Mouse (Mus musculus): ENCODE data around the gene Xylb.

The Xylb gene

GRCm38 (mm10) chr9:119357331-119358057 lies at the start of gene Xylb:
Gene Xylb (plus strand): TSS chr9:119357381.
- peak; percentile 86 for DNase-seq (ENCODE audit: low read depth, low spot score)

- no peak for DNase-seq (ENCODE audit: low read depth, low spot score)
Measured at GRCm38 (mm10) chr9:119309067-119309466, 48.1 kb upstream of the Xylb start.

GRCm38 (mm10) chr9:119313096-119313495 lies 44.1 kb upstream of the Xylb start:
- no peak for DNase-seq (ENCODE audit: low read depth, low spot score)

GRCm38 (mm10) chr9:119318891-119319290 lies 38.3 kb upstream of the Xylb start:
- peak; percentile 67 for DNase-seq (ENCODE audit: low read depth, low spot score)

- DNase-seq (ENCODE audit: low read depth, low spot score) = no peak
Measured at GRCm38 (mm10) chr9:119320446-119320845, 36.7 kb upstream of the Xylb start.

GRCm38 (mm10) chr9:119320946-119321345 lies 36.2 kb upstream of the Xylb start:
- peak; percentile 41 for DNase-seq (ENCODE audit: low read depth, low spot score)

GRCm38 (mm10) chr9:119321392-119322229 lies 35.6 kb upstream of the Xylb start:
- peak; percentile 55 for DNase-seq (ENCODE audit: low read depth, low spot score)

- peak; percentile 99 for DNase-seq (ENCODE audit: low read depth, low spot score)
Measured at GRCm38 (mm10) chr9:119322289-119323259, 34.6 kb upstream of the Xylb start, which contains the start of gene Oxsr1. Gene Oxsr1 (minus strand): TSS chr9:119322427.

- no peak for DNase-seq (ENCODE audit: low read depth, low spot score)
Measured at GRCm38 (mm10) chr9:119323260-119323645, 33.9 kb upstream of the Xylb start.

GRCm38 (mm10) chr9:119324130-119324529 lies 33.1 kb upstream of the Xylb start:
- DNase-seq (ENCODE audit: low read depth, low spot score) = no peak

- DNase-seq (ENCODE audit: low read depth, low spot score) = no peak
Measured at GRCm38 (mm10) chr9:119328488-119328887, 28.7 kb upstream of the Xylb start.

GRCm38 (mm10) chr9:119330186-119330963 lies 26.8 kb upstream of the Xylb start:
- no peak for DNase-seq (ENCODE audit: low read depth, low spot score)

- no peak for DNase-seq (ENCODE audit: low read depth, low spot score)
Measured at GRCm38 (mm10) chr9:119334324-119334723, 22.9 kb upstream of the Xylb start.

- DNase-seq (ENCODE audit: low read depth, low spot score) = no peak
Measured at GRCm38 (mm10) chr9:119334834-119335233, 22.3 kb upstream of the Xylb start.

GRCm38 (mm10) chr9:119335571-119335970 lies 21.6 kb upstream of the Xylb start:
- no peak for DNase-seq (ENCODE audit: low read depth, low spot score)

GRCm38 (mm10) chr9:119337842-119338241 lies 19.3 kb upstream of the Xylb start:
- DNase-seq (ENCODE audit: low read depth, low spot score) = no peak

GRCm38 (mm10) chr9:119338350-119338749 lies 18.8 kb upstream of the Xylb start:
- no peak for DNase-seq (ENCODE audit: low read depth, low spot score)

GRCm38 (mm10) chr9:119339106-119339505 lies 18.1 kb upstream of the Xylb start:
- no peak for DNase-seq (ENCODE audit: low read depth, low spot score)

- DNase-seq (ENCODE audit: low read depth, low spot score) = peak; percentile 87
Measured at GRCm38 (mm10) chr9:119339558-119340211, 17.5 kb upstream of the Xylb start, which contains the start of gene Acaa1a. Gene Acaa1a (plus strand): TSS chr9:119339676.

- DNase-seq (ENCODE audit: low read depth, low spot score) = no peak
Measured at GRCm38 (mm10) chr9:119340212-119340580, 17.0 kb upstream of the Xylb start.
